Mouse (Mus musculus) cortical plate, adult 2 months (tissue): ENCODE results near the gene Prex1.

ENCODE experiments used
- CTCF ChIP-seq: fragments of 200-500 bp; IDR thresholded peaks from 2 replicates; pipeline ENCODE4 v1.5.1; 2011; ENCODE audit warnings: mild to moderate bottlenecking, control low read depth, low read length; ENCODE audit not compliant: insufficient read depth; ENCODE audit errors: extremely low read depth
- POLR2A ChIP-seq: fragments of 200-500 bp; IDR thresholded peaks from 2 replicates; pipeline ENCODE4 v1.6.1; 2011; ENCODE audit warnings: mild to moderate bottlenecking, low read length, control low read depth; ENCODE audit not compliant: insufficient read depth; ENCODE audit errors: extremely low read depth

- TF ChIP-seq CTCF: no peak
- TF ChIP-seq POLR2A: no peak
These were observed 6.8 kb upstream of the Prex1 start for GRCm38 (mm10) chr2:166720416-166720815.
